23 mouse cellular contexts compared by ENCODE assay signal in the genomic region with DNA sequence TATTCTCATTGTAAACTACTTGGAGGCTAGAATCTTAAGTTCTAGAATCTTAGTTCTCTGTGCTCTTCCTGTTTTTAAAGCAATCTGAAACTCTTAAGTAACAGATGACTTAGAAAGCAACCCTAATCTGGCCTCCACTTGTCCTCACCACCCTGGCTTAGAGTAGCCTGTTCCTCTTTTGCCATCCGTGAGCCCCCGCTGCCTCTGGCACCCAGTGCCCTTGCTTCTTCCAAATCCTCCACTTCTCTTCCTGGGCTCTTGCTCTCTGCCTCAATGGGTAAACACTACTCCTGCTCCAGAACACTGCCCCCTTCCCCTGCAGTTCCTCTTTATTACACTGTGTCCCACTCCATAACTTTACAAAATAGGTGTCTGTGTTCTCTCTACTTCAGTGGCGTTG. TPM values are rescaled to one million over a fixed set of nuclear protein-coding genes. Genes with fewer than 3 reads are reported as not detected.
DNase-seq lines count a peak whose midpoint lies in the region; ATAC-seq and TF ChIP-seq lines count a peak whose summit lies in the region.
"Had no signal": no experiment of that assay in that cellular context is flagged by ENCODE, and none has a peak within 500 bp of the region (broad histone marks: within the 10 kb centered on the region; RNA-seq: fewer than 3 reads in every experiment).

No protein-coding gene starts in this region.

- H3K4me3 ChIP-seq in lung, postnatal 0 days (ENCODE audit: low read depth, low read length), result no peak overlapping the region
- no peak overlapping the region for H3K4me3 ChIP-seq in lung, adult 2 months (replicated peaks; ENCODE audit: extremely low read depth, low read depth, low read length)
- H3K4me3 ChIP-seq in left cerebral cortex, adult 2 months, result no peak overlapping the region
- H3K4me3 ChIP-seq: forebrain, embryonic 12.5 days; hindbrain, embryonic 13.5 days; limb, embryonic 15.5 days; megakaryocyte, embryonic 14.5 days; stomach, embryonic 15.5 days had no signal

- H3K27me3 ChIP-seq in lung, postnatal 0 days (replicated peaks; ENCODE audit: insufficient read depth, low read length), result no peaks in the 10 kb centered on the region
- H3K27me3 ChIP-seq: forebrain, embryonic 12.5 days; hindbrain, embryonic 13.5 days; limb, embryonic 15.5 days; megakaryocyte, embryonic 14.5 days; stomach, embryonic 15.5 days had no signal

- no peaks in the 10 kb centered on the region for H3K9me3 ChIP-seq in lung, postnatal 0 days (ENCODE audit: low read length)
- H3K9me3 ChIP-seq: forebrain, embryonic 12.5 days; limb, embryonic 15.5 days; stomach, embryonic 15.5 days had no signal

- H3K36me3 ChIP-seq in lung, postnatal 0 days (ENCODE audit: insufficient read depth, low read length), result peaks cover 4% of the 10 kb centered on the region

- 64% methylated on average over 3 of the region's 3 CpGs for WGBS in lung, postnatal 0 days
- WGBS in lung, adult 2 months, result 70% methylated on average over 3 of the region's 3 CpGs

- H3K9ac ChIP-seq in lung, postnatal 0 days (replicated peaks; ENCODE audit: low read depth), result no peak overlapping the region
- H3K9ac ChIP-seq: forebrain, embryonic 12.5 days; hindbrain, embryonic 13.5 days; limb, embryonic 15.5 days; lung, embryonic 14.5 days; stomach, embryonic 15.5 days had no signal

- intact Hi-C loops in left cerebral cortex, adult 2 months (cut with DNase I), result no loop called here

- no peak overlapping the region for H3K27ac ChIP-seq in lung, postnatal 0 days (ENCODE audit: low read length)
- no peak overlapping the region for H3K27ac ChIP-seq in left cerebral cortex, adult 2 months
- H3K27ac ChIP-seq: forebrain, embryonic 12.5 days; hindbrain, embryonic 13.5 days; limb, embryonic 15.5 days; stomach, embryonic 15.5 days had no signal

- TF ChIP-seq POLR2A in lung, adult 2 months (IDR thresholded peaks at IDR 0.05; ENCODE audit: borderline replicate concordance, extremely low read depth, low read depth, low read length), result no peak

- no peak overlapping the region for H3K4me2 ChIP-seq in lung, postnatal 0 days (replicated peaks; ENCODE audit: low read depth, low read length)
- H3K4me2 ChIP-seq: forebrain, embryonic 12.5 days; heart, embryonic 11.5 days; hindbrain, embryonic 13.5 days; limb, embryonic 15.5 days; lung, embryonic 14.5 days; stomach, embryonic 15.5 days had no signal

- ATAC-seq in lung, postnatal 0 days, result no peak
- peak; percentile 85 for ATAC-seq in megakaryocyte, adult 5-6 weeks (ENCODE audit: poor library complexity, severe bottlenecking)
- ATAC-seq: inflammation-experienced regulatory T-cells, adult 6 months; midbrain, embryonic 16.5 days had no signal

- H3K4me1 ChIP-seq in lung, postnatal 0 days (ENCODE audit: insufficient read depth, low read depth, low read length), result no peaks in the 10 kb centered on the region
- H3K4me1 ChIP-seq in lung, adult 2 months (ENCODE audit: control insufficient read depth, insufficient read depth, low read length), result peaks cover 2% of the 10 kb centered on the region; the same call in 1 of the 2 replicates
- H3K4me1 ChIP-seq: forebrain, embryonic 12.5 days; hindbrain, embryonic 13.5 days; limb, embryonic 15.5 days; stomach, embryonic 15.5 days had no signal

- TF ChIP-seq EP300 in lung, postnatal 0 days (IDR thresholded peaks at IDR 0.05), result no peak

- peak; percentile 44 for DNase-seq in lung, postnatal 0 days (ENCODE audit: low spot score)
- no peak for DNase-seq in lung, adult 2 months
- DNase-seq in MEL-GATA-1-ER (ENCODE audit: extremely low read depth, low read depth), result peak; percentile 18
- no peak for DNase-seq in left cerebral cortex, adult 2 months (ENCODE audit: extremely low spot score in 1 of 2, low spot score in 2 of 2)
- no peak for DNase-seq in right cerebral cortex, adult 18-20 months
- DNase-seq in cerebellum, adult 9-10 months, result no peak
- DNase-seq: adrenal gland, postnatal 36 days; cerebellum, adult 2 months; gastrocnemius, postnatal 25 days; heart, postnatal 10 days; kidney, adult 2 months; kidney, postnatal 14 days; lung, embryonic 14.5 days; thymus, adult 2 months had no signal

- TF ChIP-seq CTCF in lung, postnatal 0 days (IDR thresholded peaks at IDR 0.05), result peak; percentile 13; the same call in 1 of the 2 replicates
- TF ChIP-seq CTCF in lung, adult 2 months (IDR thresholded peaks at IDR 0.05; ENCODE audit: insufficient read depth, low read length), result no peak
- no peak for TF ChIP-seq CTCF in left cerebral cortex, adult 2 months (IDR thresholded peaks at IDR 0.05)

RNA-seq across cellular contexts. Expression of a gene that starts 14.3 kb away (rescaled TPM):
- polyA plus RNA-seq in lung, postnatal 0 days (2015; fragmentation: Nextera tagmentation; extraction: Ambion mirVana), result 55.3 and 70.4 TPM in 2 replicates
- 37.4 and 41.8 TPM in 2 replicates for polyA plus RNA-seq in lung, adult 2 months (2012; rRNA removed)
- total RNA-seq in megakaryocyte, adult 5-6 weeks (2015), result 33.3 and 47.8 TPM in 2 replicates
- total RNA-seq in megakaryocyte, adult 5-6 weeks (2017), result 13.9 and 17.1 TPM in 2 replicates
- 10 to 100 TPM; 41.8 to 45.8 TPM for total RNA-seq in left cerebral cortex, adult 2 months (2021)

RNA-seq across cellular contexts. Expression of a gene that starts 26.1 kb away (rescaled TPM):
- 152 and 167 TPM in 2 replicates for polyA plus RNA-seq in lung, postnatal 0 days (2015; fragmentation: Nextera tagmentation; extraction: Ambion mirVana)
- polyA plus RNA-seq in lung, adult 2 months (2012; rRNA removed), result 320 and 386 TPM in 2 replicates
- 11.6 and 12.8 TPM in 2 replicates for total RNA-seq in megakaryocyte, adult 5-6 weeks (2015)
- total RNA-seq in megakaryocyte, adult 5-6 weeks (2017), result 21.4 and 34.0 TPM in 2 replicates
- 100 to 1,000 TPM; 768 to 774 TPM for total RNA-seq in left cerebral cortex, adult 2 months (2021)

RNA-seq across cellular contexts. Expression of a gene that starts 49.1 kb away (rescaled TPM):
- polyA plus RNA-seq in lung, postnatal 0 days (2015; fragmentation: Nextera tagmentation; extraction: Ambion mirVana), result 94.5 and 94.8 TPM in 2 replicates
- 58.6 and 128 TPM in 2 replicates for polyA plus RNA-seq in lung, adult 2 months (2012; rRNA removed)
- total RNA-seq in megakaryocyte, adult 5-6 weeks (2015), result 16.8 and 17.8 TPM in 2 replicates
- total RNA-seq in megakaryocyte, adult 5-6 weeks (2017), result 19.6 and 19.8 TPM in 2 replicates
- total RNA-seq in left cerebral cortex, adult 2 months (2021), result 10 to 100 TPM; 31.9 to 37.3 TPM

RNA-seq across cellular contexts. Expression of a gene that starts 49.5 kb away (rescaled TPM):
- polyA plus RNA-seq in lung, postnatal 0 days (2015; fragmentation: Nextera tagmentation; extraction: Ambion mirVana), result 17.7 and 21.2 TPM in 2 replicates
- 10.8 and 15.8 TPM in 2 replicates for polyA plus RNA-seq in lung, adult 2 months (2012; rRNA removed)
- 45.6 and 50.8 TPM in 2 replicates for total RNA-seq in megakaryocyte, adult 5-6 weeks (2015)
- 56.9 and 57.3 TPM in 2 replicates for total RNA-seq in megakaryocyte, adult 5-6 weeks (2017)
- total RNA-seq in left cerebral cortex, adult 2 months (2021), result 1 to 10 TPM; 5.8 to 6.9 TPM

Comparison
In these comparisons a context has a peak if more than half of its experiments do, and no peak if none do; other contexts are left out.
1. DNase-seq: peak in lung, postnatal 0 days (single experiment) and MEL-GATA-1-ER (single experiment); none in lung, adult 2 months (single experiment), left cerebral cortex, adult 2 months (0 of 2), right cerebral cortex, adult 18-20 months (single experiment) and cerebellum, adult 9-10 months (single experiment).
2. RNA of a gene that starts 26.1 kb away (total RNA-seq): 768 to 774 TPM in left cerebral cortex, adult 2 months; 11.6 to 34.0 TPM in megakaryocyte, adult 5-6 weeks; every median in the first group is over 10 times any median in the second.